Mouse (Mus musculus): ENCODE measurements around the gene Rhox2a.
"Not testable (repeated sequence)": the region's sequence is repeated elsewhere in the genome, so short reads cannot be mapped to it uniquely, and the experiment has no call there.

Gene Rhox2a

GRCm38 (mm10) chrX:37244676-37245075, at the start of gene Rhox2a:
Gene Rhox2a, plus strand, starts transcription at chrX:37244976.
- not testable (repeated sequence) for DNase-seq

DNA sequence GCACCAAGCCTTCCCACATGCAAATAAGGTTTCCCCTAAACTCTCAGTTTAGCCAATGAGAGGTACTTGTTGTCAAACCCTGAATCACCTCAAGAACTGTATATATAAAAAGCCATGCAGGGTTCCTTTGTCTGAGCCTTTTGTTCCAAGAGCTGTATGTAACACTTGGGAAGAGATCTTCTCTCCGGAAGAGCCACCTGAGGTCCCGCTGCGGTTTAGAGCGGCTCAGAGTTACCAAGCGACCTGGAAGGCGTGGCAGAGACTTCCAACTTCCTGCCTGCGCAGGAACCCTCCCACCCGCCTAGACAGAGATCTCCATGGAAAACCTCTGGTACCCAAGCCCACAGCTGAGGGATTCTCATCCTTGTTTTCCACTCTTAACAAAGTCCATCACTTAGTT, 46.1 kb upstream of the Rhox2a start:
- DNase-seq = no peak

GRCm38 (mm10) chrX:37210941-37211340, 33.8 kb upstream of the Rhox2a start, which contains the start of gene Gm9:
Gene Gm9, minus strand, starts transcription at chrX:37211041.
- no peak for DNase-seq

DNA sequence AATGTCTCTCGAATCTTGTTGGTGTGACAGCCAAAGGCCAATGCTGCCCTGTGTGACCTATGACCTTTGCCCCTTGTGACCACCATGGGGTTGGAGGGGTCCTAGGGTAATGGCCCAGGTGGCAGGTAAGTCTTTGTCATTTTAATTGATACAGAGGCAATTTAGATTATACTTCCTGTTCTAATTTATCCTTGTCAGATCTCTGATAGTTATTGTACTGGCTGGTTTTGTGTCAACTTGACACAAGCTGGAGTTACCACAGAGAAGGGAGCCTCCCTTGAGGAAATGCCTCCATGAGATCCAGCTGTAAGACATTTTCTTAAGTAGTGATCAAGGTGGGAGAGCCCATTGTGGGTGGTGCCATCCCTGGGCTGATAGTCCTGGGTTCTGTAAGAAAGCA, 22.6 kb upstream of the Rhox2a start, which contains the start of gene Rhox1:
Gene Rhox1 (minus strand): TSS at position 101 of the 400 bp plus-strand sequence.
- DNase-seq = not testable (repeated sequence)

GRCm38 (mm10) chrX:37249619-37250018, 4.8 kb downstream of the Rhox2a start, which contains the start of gene Rhox3a:
Gene Rhox3a, plus strand, starts transcription at chrX:37249919.
- not testable (repeated sequence) for DNase-seq

- not testable (repeated sequence) for DNase-seq
Observed at GRCm38 (mm10) chrX:37265038-37265437, 20.3 kb downstream of the Rhox2a start, which contains the start of gene Rhox4a. Gene Rhox4a, plus strand, starts transcription at chrX:37265338.

Measured in cerebellum, adult 11 months (tissue).